Mouse (Mus musculus): ENCODE data around the gene Smcr8. TPM values are rescaled to one million over a fixed set of nuclear protein-coding genes. Genes with fewer than 3 reads are reported as not detected.

Smcr8 gene
- polyA plus RNA-seq, 1 experiment = not detected

DNA sequence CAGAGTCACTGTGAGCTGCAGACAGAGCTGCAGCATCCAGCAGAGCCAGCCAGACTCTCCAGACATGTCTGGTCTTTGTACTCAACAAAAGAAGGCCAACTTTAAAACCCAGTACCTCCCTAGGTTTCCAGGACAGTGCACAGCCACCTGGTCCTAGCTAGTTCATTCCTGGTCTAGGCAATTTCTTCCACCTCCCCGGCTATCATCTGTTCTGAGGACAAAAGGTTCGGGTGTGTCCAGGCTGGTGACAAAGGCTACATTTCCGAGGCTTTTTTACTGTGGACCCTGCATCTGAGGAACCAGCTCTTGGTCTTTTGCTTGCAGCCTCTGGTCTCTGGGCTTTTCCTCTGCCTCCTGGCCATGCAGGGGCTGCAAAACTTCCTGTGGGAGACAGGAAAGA lies 37.0 kb upstream of the Smcr8 start:
- no peak overlapping the region for H3K4me3 ChIP-seq (ENCODE audit: insufficient read depth, low read depth, low read length)
- TF ChIP-seq POLR2A (IDR thresholded peaks at IDR 0.05; ENCODE audit: insufficient read depth, low read depth, low read length) (no peak), CTCF (IDR thresholded peaks at IDR 0.05; ENCODE audit: insufficient read depth, low read depth, low read length) (no peak)
- no peak overlapping the region for H3K27ac ChIP-seq (ENCODE audit: insufficient read depth, low read depth, low read length)
- H3K4me1 ChIP-seq (ENCODE audit: control insufficient read depth, insufficient read depth, low read length) = no peaks in the 10 kb centered on the region
- WGBS = 75% methylated on average over 3 of the region's 3 CpGs

DNA sequence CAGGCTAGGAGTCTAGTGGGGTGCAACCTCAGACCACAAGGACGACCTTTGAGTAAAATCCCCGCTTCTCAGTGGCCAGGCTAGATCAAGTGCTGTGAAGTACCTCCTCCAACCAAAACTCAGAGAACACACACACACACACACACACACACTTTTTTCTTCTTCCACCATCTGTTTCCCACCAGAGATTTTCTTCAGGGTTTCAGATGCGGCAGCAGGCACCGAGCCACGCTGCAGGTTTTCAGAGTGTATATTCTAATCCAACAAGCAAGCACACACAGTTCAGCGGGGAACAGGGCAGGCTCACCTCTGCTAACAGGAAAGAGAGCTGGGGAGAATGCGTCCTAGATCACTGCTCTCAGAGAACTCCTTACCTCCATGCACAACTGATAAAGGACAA lies 21.8 kb upstream of the Smcr8 start:
- no peak for TF ChIP-seq POLR2A (IDR thresholded peaks at IDR 0.05; ENCODE audit: insufficient read depth, low read depth, low read length)
- TF ChIP-seq CTCF (IDR thresholded peaks at IDR 0.05; ENCODE audit: insufficient read depth, low read depth, low read length) = no peak
- WGBS = 90% methylated on average over 7 of the region's 7 CpGs
- H3K27ac ChIP-seq (ENCODE audit: insufficient read depth, low read depth, low read length) = no peak overlapping the region
- no peaks in the 10 kb centered on the region for H3K4me1 ChIP-seq (ENCODE audit: control insufficient read depth, insufficient read depth, low read length)
- no peak overlapping the region for H3K4me3 ChIP-seq (ENCODE audit: insufficient read depth, low read depth, low read length)

- H3K4me3 ChIP-seq (ENCODE audit: insufficient read depth, low read depth, low read length) = no peak overlapping the region
- H3K27ac ChIP-seq (ENCODE audit: insufficient read depth, low read depth, low read length) = no peak overlapping the region
- no peaks in the 10 kb centered on the region for H3K4me1 ChIP-seq (ENCODE audit: control insufficient read depth, insufficient read depth, low read length)
- WGBS = 87% methylated on average over 3 of the region's 3 CpGs
- TF ChIP-seq POLR2A (IDR thresholded peaks at IDR 0.05; ENCODE audit: insufficient read depth, low read depth, low read length) = no peak
- TF ChIP-seq CTCF (IDR thresholded peaks at IDR 0.05; ENCODE audit: insufficient read depth, low read depth, low read length) = no peak
Observed at GRCm38 (mm10) chr11:60761681-60762080, 15.6 kb upstream of the Smcr8 start.

GRCm38 (mm10) chr11:60766969-60767368 lies 10.4 kb upstream of the Smcr8 start:
- Histone ChIP-seq H3K4me1 (ENCODE audit: control insufficient read depth, insufficient read depth, low read length) (no peaks in the 10 kb centered on the region), H3K27ac (ENCODE audit: insufficient read depth, low read depth, low read length) (no peak overlapping the region), H3K4me3 (ENCODE audit: insufficient read depth, low read depth, low read length) (no peak overlapping the region)
- TF ChIP-seq POLR2A (IDR thresholded peaks at IDR 0.05; ENCODE audit: insufficient read depth, low read depth, low read length) = no peak
- no peak for TF ChIP-seq CTCF (IDR thresholded peaks at IDR 0.05; ENCODE audit: insufficient read depth, low read depth, low read length)
- 69% methylated on average over 4 of the region's 4 CpGs for WGBS

DNA sequence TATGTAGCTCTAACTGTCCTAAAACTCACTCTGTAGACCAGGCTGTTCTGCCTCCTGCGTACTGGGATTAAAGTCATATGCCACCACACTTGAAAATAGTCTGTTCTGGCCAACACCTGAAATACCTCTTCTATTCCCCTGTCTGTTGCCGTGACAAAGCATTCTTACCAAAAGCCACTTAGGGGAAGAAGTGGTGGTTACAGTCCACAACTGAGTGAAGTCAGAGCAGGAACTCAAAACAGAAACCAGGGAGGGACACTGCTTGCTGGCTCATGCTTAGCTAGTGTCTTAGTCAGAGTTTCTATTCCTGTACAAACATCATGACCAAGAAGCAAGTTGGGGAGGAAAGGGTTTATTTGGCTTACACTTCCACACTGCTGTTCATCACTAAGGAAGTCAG lies 8.0 kb upstream of the Smcr8 start:
- H3K4me3 ChIP-seq (ENCODE audit: insufficient read depth, low read depth, low read length) = no peak overlapping the region
- no peaks in the 10 kb centered on the region for H3K4me1 ChIP-seq (ENCODE audit: control insufficient read depth, insufficient read depth, low read length)
- 86% methylated on average over 2 of the region's 2 CpGs for WGBS
- no peak overlapping the region for H3K27ac ChIP-seq (ENCODE audit: insufficient read depth, low read depth, low read length)
- TF ChIP-seq CTCF (IDR thresholded peaks at IDR 0.05; ENCODE audit: insufficient read depth, low read depth, low read length) = no peak

- 83% methylated on average over 3 of the region's 3 CpGs for WGBS
- Histone ChIP-seq H3K4me3 (ENCODE audit: insufficient read depth, low read depth, low read length) (no peak overlapping the region), H3K27ac (ENCODE audit: insufficient read depth, low read depth, low read length) (no peak overlapping the region), H3K4me1 (ENCODE audit: control insufficient read depth, insufficient read depth, low read length) (0 out of 2 replicates have a peak, but pooled peaks cover 2% of the 10 kb centered on the region)
- TF ChIP-seq CTCF (IDR thresholded peaks at IDR 0.05; ENCODE audit: insufficient read depth, low read depth, low read length) (no peak), POLR2A (IDR thresholded peaks at IDR 0.05; ENCODE audit: insufficient read depth, low read depth, low read length) (no peak)
Observed at GRCm38 (mm10) chr11:60770776-60771175, 6.5 kb upstream of the Smcr8 start.

GRCm38 (mm10) chr11:60772161-60772560 lies 5.2 kb upstream of the Smcr8 start:
- TF ChIP-seq POLR2A (IDR thresholded peaks at IDR 0.05; ENCODE audit: insufficient read depth, low read depth, low read length) = no peak
- TF ChIP-seq CTCF (IDR thresholded peaks at IDR 0.05; ENCODE audit: insufficient read depth, low read depth, low read length) = no peak
- WGBS = 83% methylated on average over 4 of the region's 4 CpGs
- no peak overlapping the region for H3K4me3 ChIP-seq (ENCODE audit: insufficient read depth, low read depth, low read length)

GRCm38 (mm10) chr11:60774158-60774689 lies 3.1 kb upstream of the Smcr8 start:
- Histone ChIP-seq H3K4me1 (ENCODE audit: control insufficient read depth, insufficient read depth, low read length) (peaks cover 15% of the 10 kb centered on the region), H3K4me3 (ENCODE audit: insufficient read depth, low read depth, low read length) (no peak overlapping the region), H3K27ac (ENCODE audit: insufficient read depth, low read depth, low read length) (no peak overlapping the region)
- WGBS = 83% methylated on average over 3 of the region's 3 CpGs
- TF ChIP-seq POLR2A (IDR thresholded peaks at IDR 0.05; ENCODE audit: insufficient read depth, low read depth, low read length) (no peak), CTCF (IDR thresholded peaks at IDR 0.05; ENCODE audit: insufficient read depth, low read depth, low read length) (no peak)

More at GRCm38 (mm10) chr11:60772161-60772560, 5.2 kb upstream of the Smcr8 start:
- Histone ChIP-seq H3K4me1 (ENCODE audit: control insufficient read depth, insufficient read depth, low read length) (0 out of 2 replicates have a peak, but pooled peaks cover 2% of the 10 kb centered on the region), H3K27ac (ENCODE audit: insufficient read depth, low read depth, low read length) (no peak overlapping the region)

GRCm38 (mm10) chr11:60774841-60775240 lies 2.5 kb upstream of the Smcr8 start:
- Histone ChIP-seq H3K27ac (ENCODE audit: insufficient read depth, low read depth, low read length) (no peak overlapping the region), H3K4me3 (ENCODE audit: insufficient read depth, low read depth, low read length) (no peak overlapping the region), H3K4me1 (ENCODE audit: control insufficient read depth, insufficient read depth, low read length) (peaks cover 21% of the 10 kb centered on the region)
- no peak for TF ChIP-seq CTCF (IDR thresholded peaks at IDR 0.05; ENCODE audit: insufficient read depth, low read depth, low read length)
- TF ChIP-seq POLR2A (IDR thresholded peaks at IDR 0.05; ENCODE audit: insufficient read depth, low read depth, low read length) = no peak
- 81% methylated on average over 1 of the region's 1 CpGs for WGBS

- Histone ChIP-seq H3K27ac (ENCODE audit: insufficient read depth, low read depth, low read length) (no peak overlapping the region), H3K4me1 (ENCODE audit: control insufficient read depth, insufficient read depth, low read length) (peaks cover 24% of the 10 kb centered on the region), H3K4me3 (ENCODE audit: insufficient read depth, low read depth, low read length) (no peak overlapping the region)
- WGBS = 55% methylated on average over 6 of the region's 6 CpGs
- no peak for TF ChIP-seq POLR2A (IDR thresholded peaks at IDR 0.05; ENCODE audit: insufficient read depth, low read depth, low read length)
- TF ChIP-seq CTCF (IDR thresholded peaks at IDR 0.05; ENCODE audit: insufficient read depth, low read depth, low read length) = no peak
Observed at GRCm38 (mm10) chr11:60775578-60775977, 1.7 kb upstream of the Smcr8 start.
